Mouse (Mus musculus): ENCODE data around the gene Ruvbl1.

GRCm38 (mm10) chr6:88523451-88523850, 58.2 kb downstream of the Ruvbl1 start:
- TF ChIP-seq CTCF (IDR thresholded peaks at IDR 0.05; ENCODE audit: low read depth) (no peak), EP300 (optimal IDR thresholded peaks at IDR 0.05) (no peak)
